Mouse (Mus musculus): ENCODE data around the gene Ralb. TPM values are rescaled to one million over a fixed set of nuclear protein-coding genes. Genes with fewer than 3 reads are reported as not detected.

Ralb gene
- total RNA-seq, 2 experiments from 2014 or later: 33.9 to 67.8 TPM

GRCm38 (mm10) chr1:119525689-119526591 lies 21.3 kb upstream of the Ralb start, which contains the start of gene Tmem185b:
Gene Tmem185b (plus strand): TSS chr1:119526160.
- ATAC-seq (ENCODE audit: poor library complexity, severe bottlenecking): peak; percentile 81

- no peak for ATAC-seq (ENCODE audit: poor library complexity, severe bottlenecking)
These were observed 20.4 kb upstream of the Ralb start for GRCm38 (mm10) chr1:119525004-119525444.

- ATAC-seq (ENCODE audit: poor library complexity, severe bottlenecking): no peak
These were observed 19.2 kb upstream of the Ralb start for GRCm38 (mm10) chr1:119523826-119524225.

GRCm38 (mm10) chr1:119523369-119523768 lies 18.8 kb upstream of the Ralb start:
- ATAC-seq (ENCODE audit: poor library complexity, severe bottlenecking): no peak

- ATAC-seq (ENCODE audit: poor library complexity, severe bottlenecking): peak; percentile 14; the same call in 1 of the 2 replicates
These were observed 18.1 kb upstream of the Ralb start for GRCm38 (mm10) chr1:119522726-119523125.

GRCm38 (mm10) chr1:119521681-119522080 lies 17.1 kb upstream of the Ralb start:
- ATAC-seq (ENCODE audit: poor library complexity, severe bottlenecking): no peak

GRCm38 (mm10) chr1:119521029-119521428 lies 16.4 kb upstream of the Ralb start:
- ATAC-seq (ENCODE audit: poor library complexity, severe bottlenecking): no peak

- no peak for ATAC-seq (ENCODE audit: poor library complexity, severe bottlenecking)
These were observed 14.7 kb upstream of the Ralb start for GRCm38 (mm10) chr1:119519286-119519685.

GRCm38 (mm10) chr1:119518786-119519185 lies 14.2 kb upstream of the Ralb start:
- no peak for ATAC-seq (ENCODE audit: poor library complexity, severe bottlenecking)

GRCm38 (mm10) chr1:119518060-119518459 lies 13.5 kb upstream of the Ralb start:
- ATAC-seq (ENCODE audit: poor library complexity, severe bottlenecking): no peak

- no peak for ATAC-seq (ENCODE audit: poor library complexity, severe bottlenecking)
These were observed 6.3 kb upstream of the Ralb start for GRCm38 (mm10) chr1:119510857-119511256.

GRCm38 (mm10) chr1:119510409-119510808 lies 5.8 kb upstream of the Ralb start:
- no peak for ATAC-seq (ENCODE audit: poor library complexity, severe bottlenecking)

GRCm38 (mm10) chr1:119509474-119509873 lies 4.9 kb upstream of the Ralb start:
- ATAC-seq (ENCODE audit: poor library complexity, severe bottlenecking): no peak

GRCm38 (mm10) chr1:119508548-119508947 lies 4.0 kb upstream of the Ralb start:
- no peak for ATAC-seq (ENCODE audit: poor library complexity, severe bottlenecking)

GRCm38 (mm10) chr1:119505951-119506350 lies 1.4 kb upstream of the Ralb start:
- no peak for ATAC-seq (ENCODE audit: poor library complexity, severe bottlenecking)

- ATAC-seq (ENCODE audit: poor library complexity, severe bottlenecking): no peak
These were observed 786 bp downstream of the Ralb start for GRCm38 (mm10) chr1:119503808-119504207.

GRCm38 (mm10) chr1:119503181-119503580 lies 1.4 kb downstream of the Ralb start:
- ATAC-seq (ENCODE audit: poor library complexity, severe bottlenecking): no peak

- no peak for ATAC-seq (ENCODE audit: poor library complexity, severe bottlenecking)
These were observed 1.9 kb downstream of the Ralb start for GRCm38 (mm10) chr1:119502729-119503128.

- no peak for ATAC-seq (ENCODE audit: poor library complexity, severe bottlenecking)
These were observed 2.7 kb downstream of the Ralb start for GRCm38 (mm10) chr1:119501881-119502280.

- no peak for ATAC-seq (ENCODE audit: poor library complexity, severe bottlenecking)
These were observed 5.1 kb downstream of the Ralb start for GRCm38 (mm10) chr1:119499456-119499855.

GRCm38 (mm10) chr1:119498536-119499231 lies 5.9 kb downstream of the Ralb start:
- peak; percentile 59 for ATAC-seq (ENCODE audit: poor library complexity, severe bottlenecking)
